Mouse (Mus musculus) forebrain, embryonic 12.5 days (tissue): Measurements from ENCODE around the gene Med13l. TPM values are rescaled to one million over a fixed set of nuclear protein-coding genes. Genes with fewer than 3 reads are reported as not detected.
A peak's percentile ranks its signal among the peaks of the same experiment; 100 is the strongest.

Experiments
- ATAC-seq: fragments of 200-750 bp; cut with Nextera tagmentation; 2 replicates; pipeline ENCODE4 v1.8.0; 2017; ENCODE audit warnings: moderate TSS enrichment; ENCODE audit not compliant: low FRiP score
- H3K27ac ChIP-seq: fragments of 300-500 bp; sonication (generic); 2 replicates; pipeline ENCODE4 v1.5.1; 2016; ENCODE audit warnings: mild to moderate bottlenecking
- H3K27me3 ChIP-seq: fragments of 300-500 bp; sonication (generic); 2 replicates; pipeline ENCODE4 v1.6.1; 2016; ENCODE audit warnings: mild to moderate bottlenecking
- H3K36me3 ChIP-seq: fragments of 300-500 bp; sonication (generic); replicated peaks from 2 replicates; pipeline ENCODE4 v1.6.1; 2016; ENCODE audit warnings: mild to moderate bottlenecking
- H3K4me1 ChIP-seq: fragments of 300-500 bp; sonication (generic); 2 replicates; pipeline ENCODE4 v1.6.1; 2016
- H3K4me2 ChIP-seq: fragments of 300-500 bp; sonication (generic); 2 replicates; pipeline ENCODE4 v1.6.1; 2016; ENCODE audit warnings: mild to moderate bottlenecking, moderate library complexity
- H3K4me3 ChIP-seq: fragments of 300-500 bp; sonication (generic); replicated peaks from 2 replicates; pipeline ENCODE4 v1.5.1; 2016; ENCODE audit warnings: mild to moderate bottlenecking
- H3K9ac ChIP-seq: fragments of 300-500 bp; sonication (generic); 2 replicates; pipeline ENCODE4 v1.6.1; 2016; ENCODE audit warnings: mild to moderate bottlenecking
- H3K9me3 ChIP-seq: fragments of 300-500 bp; sonication (generic); 2 replicates; pipeline ENCODE4 v1.6.1; 2016
- WGBS: fragments of 180-500 bp; shearing (Covaris S2); methylation state at CpG from one replicate; pipeline ENCODE4 v1.1.7; 2016; 5-methylcytosine and 5-hydroxymethylcytosine counted together
- polyA plus RNA-seq: library from polyadenylated mRNA; unstranded; fragments of >200 nt; fragmentation: Nextera tagmentation; extraction: Ambion mirVana; gene quantifications from 2 replicates; pipeline ENCODE4 v1.2.1, GENCODE M21; 2016

Med13l gene
- polyA plus RNA-seq, 1 experiment from 2014 or later = 17.7 TPM

DNA sequence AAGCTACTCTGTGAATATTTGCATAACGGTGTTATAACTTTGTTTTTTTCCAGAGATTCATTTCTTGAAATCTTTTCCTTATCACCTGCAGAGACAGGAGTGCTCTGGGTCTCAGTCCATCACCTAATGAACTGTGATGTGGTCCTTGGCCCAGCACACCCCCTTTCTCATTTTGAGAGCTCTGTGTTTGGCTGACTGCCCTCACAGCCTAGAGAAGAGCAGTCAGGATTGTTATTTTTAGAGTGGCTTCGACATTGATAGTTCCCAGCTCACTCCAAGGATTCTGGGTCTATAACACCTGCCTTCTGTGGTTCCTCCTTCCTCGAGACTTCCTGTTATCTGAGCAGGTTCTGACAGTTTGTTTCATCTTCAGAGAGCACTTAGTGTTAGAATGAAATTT is 113.8 kb downstream of the Med13l start:
- Histone ChIP-seq H3K4me2 (peak overlapping the region; percentile 8; the same call in 1 of the 2 replicates), H3K27ac (no peak overlapping the region), H3K4me1 (peaks cover 59% of the 10 kb centered on the region), H3K36me3 (no peaks in the 10 kb centered on the region), H3K27me3 (peaks cover 6% of the 10 kb centered on the region; the same call in 1 of the 2 replicates), H3K4me3 (no peak overlapping the region), H3K9me3 (no peaks in the 10 kb centered on the region), H3K9ac (no peak overlapping the region)
- WGBS = 37% methylated on average over 3 of the region's 3 CpGs
- no peak for ATAC-seq

DNA sequence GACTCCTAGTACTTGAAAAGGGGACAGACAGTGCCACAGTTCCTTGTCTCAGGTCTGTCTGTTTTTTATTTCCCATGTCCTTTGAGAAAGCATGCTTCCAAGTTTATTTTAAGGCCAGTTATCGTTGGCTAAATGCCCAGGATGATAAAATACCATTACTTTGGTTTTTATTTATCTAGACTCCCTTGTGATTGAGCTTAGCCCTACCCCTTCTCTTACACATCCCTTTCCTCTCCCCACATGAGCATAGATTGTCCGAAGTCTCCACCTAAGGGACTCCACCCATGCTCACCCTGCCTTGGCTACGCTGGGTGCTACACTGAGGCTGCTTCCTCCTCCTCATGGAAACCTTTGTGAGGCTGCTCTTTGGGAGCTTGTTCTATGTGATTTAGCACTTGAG is 115.2 kb downstream of the Med13l start:
- Histone ChIP-seq H3K9me3 (no peaks in the 10 kb centered on the region), H3K36me3 (no peaks in the 10 kb centered on the region; the same call in 1 of the 2 replicates), H3K27ac (no peak overlapping the region), H3K27me3 (peaks cover 6% of the 10 kb centered on the region; the same call in 1 of the 2 replicates), H3K9ac (no peak overlapping the region), H3K4me1 (peaks cover 52% of the 10 kb centered on the region), H3K4me3 (no peak overlapping the region), H3K4me2 (no peak overlapping the region)
- ATAC-seq = no peak
- 86% methylated on average over 3 of the region's 3 CpGs for WGBS

DNA sequence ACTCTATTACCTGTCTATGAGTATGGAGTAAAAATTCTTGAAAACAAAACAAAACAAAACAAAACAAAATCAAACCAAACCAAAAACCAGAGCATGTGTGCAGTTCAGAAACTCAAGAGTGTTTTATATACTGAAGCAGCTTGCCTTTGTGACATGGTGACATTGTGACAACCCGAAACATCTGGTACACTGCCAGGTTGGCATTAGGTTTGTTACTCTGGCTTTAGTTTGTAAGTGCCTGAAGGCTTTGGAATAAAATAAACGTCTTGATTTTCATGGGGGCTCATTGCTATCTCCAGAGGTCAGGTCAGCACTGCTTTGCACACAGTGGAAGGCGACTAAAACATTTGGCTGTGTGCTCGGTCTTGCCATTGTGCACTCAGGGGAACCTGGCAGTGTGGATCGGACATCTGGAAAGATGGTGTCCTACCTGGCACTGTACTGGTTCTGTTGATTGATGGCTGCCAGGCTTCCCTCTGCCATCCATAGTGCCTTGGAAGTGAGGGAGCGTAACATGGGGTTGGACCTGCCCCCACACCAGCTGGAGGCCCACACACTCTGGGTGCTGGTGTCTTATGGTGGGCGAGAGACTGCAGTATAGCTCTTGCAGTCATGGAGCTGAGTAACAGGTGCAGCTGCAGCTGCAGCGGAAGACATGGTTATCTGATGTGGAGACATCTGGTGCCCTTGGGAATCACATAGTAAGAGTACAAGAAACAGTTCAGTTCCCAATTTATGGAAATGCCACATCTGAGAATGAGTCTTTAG is 115.9 kb downstream of the Med13l start:
- H3K4me2 ChIP-seq = no peak overlapping the region
- no peak overlapping the region for H3K9ac ChIP-seq
- H3K27ac ChIP-seq = no peak overlapping the region
- no peaks in the 10 kb centered on the region; the same call in 1 of the 2 replicates for H3K36me3 ChIP-seq
- ATAC-seq = no peak
- 88% methylated on average over 8 of the region's 8 CpGs for WGBS
- H3K4me3 ChIP-seq = no peak overlapping the region
- no peaks in the 10 kb centered on the region for H3K9me3 ChIP-seq
- peaks cover 6% of the 10 kb centered on the region; the same call in 1 of the 2 replicates for H3K27me3 ChIP-seq
- H3K4me1 ChIP-seq = peaks cover 47% of the 10 kb centered on the region

DNA sequence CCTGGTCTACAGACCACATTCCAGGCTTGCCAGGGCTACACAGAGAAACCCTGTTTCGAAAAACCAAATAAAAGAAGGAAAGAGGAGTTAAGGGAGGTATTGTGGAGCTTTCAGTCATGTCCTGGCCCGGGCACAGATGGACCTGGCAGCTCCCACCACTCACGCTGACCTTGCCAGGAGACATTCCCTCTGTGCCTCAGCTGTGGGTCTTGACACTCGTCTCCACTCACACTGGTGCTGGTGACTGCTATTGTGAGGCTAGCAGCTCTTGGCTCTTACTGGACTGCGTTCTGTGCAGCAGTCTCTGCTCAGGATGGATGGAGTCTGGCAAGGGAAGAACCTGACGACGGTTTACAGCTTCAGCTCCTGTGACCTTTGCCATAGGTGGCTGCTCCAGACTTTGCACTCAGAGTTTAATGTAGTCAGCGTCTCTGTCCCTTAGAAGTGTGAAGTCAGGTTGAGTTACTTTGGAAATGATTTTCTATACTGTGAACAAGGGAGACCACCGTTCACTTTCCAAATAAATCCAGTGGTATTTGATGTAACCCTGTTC is 118.9 kb downstream of the Med13l start:
- no peak overlapping the region for H3K4me3 ChIP-seq
- peaks cover 6% of the 10 kb centered on the region; the same call in 1 of the 2 replicates for H3K27me3 ChIP-seq
- ATAC-seq = no peak
- H3K9me3 ChIP-seq = no peaks in the 10 kb centered on the region
- 77% methylated on average over 9 of the region's 9 CpGs for WGBS
- no peak overlapping the region for H3K27ac ChIP-seq
- peaks cover 9% of the 10 kb centered on the region for H3K36me3 ChIP-seq
- H3K4me2 ChIP-seq = no peak overlapping the region
- H3K9ac ChIP-seq = no peak overlapping the region
- peaks cover 16% of the 10 kb centered on the region for H3K4me1 ChIP-seq

DNA sequence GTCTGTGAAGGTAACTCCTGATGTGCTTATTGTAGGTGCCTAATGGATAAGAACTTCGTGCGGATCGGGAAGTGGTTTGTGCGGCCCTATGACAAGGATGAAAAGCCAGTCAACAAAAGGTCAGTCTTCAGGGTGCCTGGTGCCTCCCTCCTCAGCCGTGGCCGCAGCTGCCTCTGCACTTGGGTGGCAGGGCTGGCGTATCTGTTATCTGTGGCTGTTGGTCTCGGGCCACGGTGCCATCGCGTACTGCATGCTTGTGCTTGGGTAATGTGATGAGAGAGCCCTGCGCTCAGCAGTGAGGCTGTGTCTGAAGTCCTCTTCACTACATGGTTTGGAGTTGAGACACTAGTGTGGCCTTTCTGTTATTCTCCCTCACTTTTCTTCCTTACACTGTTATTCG is 120.4 kb downstream of the Med13l start:
- WGBS = 91% methylated on average over 13 of the region's 13 CpGs
- no peak for ATAC-seq
- Histone ChIP-seq H3K4me2 (no peak overlapping the region), H3K27ac (no peak overlapping the region), H3K9ac (no peak overlapping the region), H3K36me3 (peaks cover 9% of the 10 kb centered on the region), H3K4me3 (no peak overlapping the region), H3K27me3 (no peaks in the 10 kb centered on the region; the same call in 1 of the 2 replicates), H3K4me1 (peaks cover 11% of the 10 kb centered on the region), H3K9me3 (no peaks in the 10 kb centered on the region)

DNA sequence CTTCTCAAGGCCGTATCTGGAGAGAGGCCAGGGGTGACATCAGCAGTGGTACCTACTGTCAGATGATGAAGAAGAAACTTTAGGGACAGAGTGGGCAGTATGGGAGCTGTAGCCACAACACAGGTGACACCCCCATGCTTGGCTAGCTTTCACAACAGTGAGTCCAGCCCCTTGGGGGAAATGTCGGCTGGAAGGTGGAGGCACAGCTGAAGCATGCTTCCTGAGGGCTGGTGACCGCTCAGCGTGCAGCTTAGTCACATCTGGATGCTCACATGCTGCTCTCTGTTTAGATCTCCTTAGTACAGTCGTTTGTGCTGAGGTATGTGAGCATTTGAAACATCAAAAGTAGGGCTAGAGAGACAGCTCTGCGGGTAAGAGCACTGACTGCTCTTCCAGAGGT is 121.5 kb downstream of the Med13l start:
- Histone ChIP-seq H3K4me1 (peaks cover 18% of the 10 kb centered on the region), H3K4me2 (no peak overlapping the region), H3K27ac (no peak overlapping the region), H3K9me3 (no peaks in the 10 kb centered on the region), H3K9ac (no peak overlapping the region), H3K36me3 (peaks cover 9% of the 10 kb centered on the region), H3K27me3 (no peaks in the 10 kb centered on the region; the same call in 1 of the 2 replicates), H3K4me3 (no peak overlapping the region)
- ATAC-seq = no peak
- WGBS = 96% methylated on average over 6 of the region's 6 CpGs

DNA sequence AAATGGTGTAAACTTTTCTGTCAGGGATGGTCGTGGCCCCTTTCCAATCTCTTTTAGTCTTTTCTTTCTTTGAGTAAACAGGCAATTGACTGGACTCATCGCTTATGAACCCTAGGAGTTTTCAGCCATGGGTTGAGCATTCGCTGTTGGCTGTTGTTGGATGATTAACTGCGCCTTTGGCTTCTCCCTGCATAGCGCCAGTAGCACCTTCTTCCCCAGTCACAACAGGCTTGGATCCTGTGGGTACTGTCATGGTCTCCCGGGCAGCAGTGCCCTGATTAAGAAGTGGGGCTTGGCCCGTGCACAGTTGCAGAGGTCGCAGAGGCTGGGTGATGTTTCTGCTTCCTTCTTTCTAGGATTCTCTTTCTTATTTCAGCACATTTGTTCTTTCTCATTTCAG is 124.7 kb downstream of the Med13l start:
- H3K9ac ChIP-seq = no peak overlapping the region
- no peak overlapping the region for H3K4me2 ChIP-seq
- peaks cover 9% of the 10 kb centered on the region for H3K36me3 ChIP-seq
- no peak overlapping the region for H3K4me3 ChIP-seq
- H3K4me1 ChIP-seq = peaks cover 26% of the 10 kb centered on the region
- no peak overlapping the region for H3K27ac ChIP-seq
- no peak for ATAC-seq
- H3K27me3 ChIP-seq = no peaks in the 10 kb centered on the region
- WGBS = 86% methylated on average over 8 of the region's 8 CpGs
- no peaks in the 10 kb centered on the region for H3K9me3 ChIP-seq

DNA sequence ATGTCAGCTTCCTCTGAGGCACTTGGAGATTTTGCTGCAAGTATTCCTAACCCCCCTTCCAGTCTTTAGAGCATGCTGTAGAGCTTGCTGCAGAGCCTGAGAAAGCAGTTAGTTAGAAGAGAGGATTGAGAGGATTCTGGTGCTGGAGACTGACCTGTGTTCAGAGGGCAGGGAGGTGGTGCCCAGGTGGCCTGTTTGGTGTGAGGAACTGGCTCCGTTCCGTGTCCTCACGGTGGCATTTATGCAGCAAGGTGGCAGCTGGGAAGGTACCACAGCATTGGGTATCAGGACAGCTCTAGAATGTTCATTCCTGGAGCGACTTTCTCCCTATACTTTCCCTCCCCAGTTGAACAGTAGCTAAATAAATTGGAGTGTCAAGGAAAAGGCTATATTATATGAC is 125.5 kb downstream of the Med13l start:
- Histone ChIP-seq H3K36me3 (peaks cover 9% of the 10 kb centered on the region; the same call in 1 of the 2 replicates), H3K4me3 (no peak overlapping the region), H3K27ac (no peak overlapping the region), H3K9me3 (no peaks in the 10 kb centered on the region), H3K9ac (no peak overlapping the region), H3K27me3 (no peaks in the 10 kb centered on the region), H3K4me1 (peaks cover 26% of the 10 kb centered on the region), H3K4me2 (no peak overlapping the region)
- ATAC-seq = no peak
- WGBS = 92% methylated on average over 4 of the region's 4 CpGs

DNA sequence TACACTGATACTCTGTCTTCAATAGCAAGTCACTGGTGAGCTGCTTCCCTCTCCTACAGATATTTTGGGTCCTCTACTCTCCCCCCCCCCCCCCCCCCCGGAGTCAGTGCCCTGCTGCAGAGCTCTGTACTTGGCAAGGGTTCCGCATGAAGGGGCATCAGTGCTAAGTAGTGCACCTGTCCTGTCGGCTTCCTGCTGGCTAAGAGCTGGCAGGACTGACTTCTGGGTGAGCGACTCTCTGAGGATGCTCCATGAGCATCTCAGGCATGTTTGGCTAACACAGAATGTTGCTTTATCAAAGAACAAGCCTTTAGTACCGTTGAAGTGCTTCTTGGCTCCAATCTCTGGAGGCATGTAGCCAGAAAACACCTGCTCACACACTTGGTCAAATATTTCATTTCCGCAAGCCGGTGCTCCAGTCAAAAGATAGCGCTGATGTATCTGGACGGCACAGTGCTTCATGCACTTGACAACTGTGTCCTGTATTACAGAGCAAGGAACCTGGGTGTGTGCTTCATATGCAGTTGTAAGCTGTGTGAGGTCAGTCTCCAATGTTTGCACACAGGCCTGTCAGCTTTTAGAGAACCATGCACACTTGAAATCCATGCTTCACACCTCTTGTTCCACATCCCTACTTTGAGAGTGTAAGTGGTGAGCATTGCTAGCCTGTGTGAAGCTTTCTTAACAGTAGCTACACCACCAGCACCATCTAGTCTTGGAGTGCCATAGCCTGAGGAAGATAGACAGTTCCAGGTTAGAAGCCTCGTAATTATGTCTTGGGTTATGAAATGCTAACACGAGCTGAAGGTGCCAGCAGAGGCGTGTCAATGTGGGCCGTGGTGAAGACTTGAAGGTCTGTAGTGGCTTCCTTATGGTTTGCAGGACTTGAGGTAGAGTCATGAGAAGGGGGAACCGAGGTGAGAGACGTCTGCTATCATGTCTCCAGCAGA is 128.7 kb downstream of the Med13l start:
- H3K4me3 ChIP-seq = no peak overlapping the region
- H3K27me3 ChIP-seq = no peaks in the 10 kb centered on the region
- peaks cover 35% of the 10 kb centered on the region for H3K4me1 ChIP-seq
- H3K27ac ChIP-seq = no peak overlapping the region
- no peak overlapping the region for H3K9ac ChIP-seq
- H3K9me3 ChIP-seq = no peaks in the 10 kb centered on the region
- no peaks in the 10 kb centered on the region for H3K36me3 ChIP-seq
- 86% methylated on average over 14 of the region's 15 CpGs for WGBS
- no peak overlapping the region for H3K4me2 ChIP-seq
- ATAC-seq = no peak

DNA sequence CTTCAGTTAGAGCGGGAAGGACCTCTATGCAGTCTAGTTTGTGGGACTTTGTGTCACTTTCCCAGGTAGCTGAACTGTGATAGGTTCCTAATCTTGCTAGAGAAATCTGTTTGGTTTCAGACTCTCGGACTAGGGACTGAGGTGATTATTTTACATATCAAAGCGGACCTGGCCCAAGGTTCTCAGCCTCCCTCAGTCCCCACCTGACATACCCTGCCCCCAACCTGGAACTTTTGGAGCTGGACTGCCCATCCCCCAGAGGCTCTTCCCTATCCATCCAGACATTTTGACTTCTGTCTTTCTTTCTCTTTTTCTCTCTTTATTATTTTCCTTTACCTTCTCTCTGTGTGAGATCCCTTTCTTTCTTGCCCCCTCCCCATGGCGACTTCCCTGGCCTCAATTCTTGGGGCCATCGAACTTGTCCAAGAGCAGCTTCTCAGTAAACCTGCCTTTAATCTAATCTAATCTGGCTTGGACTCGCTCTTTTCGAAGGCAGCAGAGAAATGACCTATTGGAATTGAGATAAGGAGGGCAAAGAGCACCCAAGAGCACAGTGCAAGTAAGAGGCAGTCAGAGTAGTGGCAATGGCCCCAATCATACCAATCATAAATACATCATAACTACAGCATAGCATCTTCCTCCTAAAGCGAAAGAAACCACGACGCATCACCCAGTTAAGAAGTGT is 130.7 kb downstream of the Med13l start:
- no peak overlapping the region for H3K27ac ChIP-seq
- 84% methylated on average over 10 of the region's 10 CpGs for WGBS
- no peaks in the 10 kb centered on the region for H3K9me3 ChIP-seq

DNA sequence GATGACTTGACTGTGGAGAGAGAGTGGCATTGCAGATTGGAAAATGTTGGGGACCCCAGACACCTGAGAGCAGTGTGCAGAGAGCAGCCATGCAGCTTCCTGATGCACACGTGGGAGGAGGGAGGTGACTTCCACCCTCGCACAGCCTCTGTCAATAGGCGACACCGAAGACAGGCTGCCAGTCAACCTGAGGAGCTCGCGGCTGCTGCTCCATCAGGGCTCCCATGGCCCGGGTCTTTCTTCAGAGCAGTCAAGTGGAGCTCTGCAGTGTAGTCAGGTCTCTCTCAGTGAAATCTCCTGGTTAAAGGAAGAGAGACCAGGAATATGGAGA is 131.2 kb downstream of the Med13l start:
- H3K9me3 ChIP-seq = no peaks in the 10 kb centered on the region
- no peaks in the 10 kb centered on the region for H3K27me3 ChIP-seq
- 43% methylated on average over 7 of the region's 7 CpGs for WGBS
- no peak overlapping the region for H3K4me2 ChIP-seq
- peaks cover 46% of the 10 kb centered on the region for H3K4me1 ChIP-seq
- no peak overlapping the region for H3K4me3 ChIP-seq
- H3K9ac ChIP-seq = no peak overlapping the region
- ATAC-seq = no peak
- H3K27ac ChIP-seq = no peak overlapping the region
- no peaks in the 10 kb centered on the region for H3K36me3 ChIP-seq

More for the DNA sequence above, 130.7 kb downstream of the Med13l start:
- Histone ChIP-seq H3K36me3 (no peaks in the 10 kb centered on the region), H3K4me2 (no peak overlapping the region), H3K4me3 (no peak overlapping the region), H3K9ac (no peak overlapping the region), H3K27me3 (no peaks in the 10 kb centered on the region), H3K4me1 (peaks cover 46% of the 10 kb centered on the region)
- ATAC-seq = no peak

DNA sequence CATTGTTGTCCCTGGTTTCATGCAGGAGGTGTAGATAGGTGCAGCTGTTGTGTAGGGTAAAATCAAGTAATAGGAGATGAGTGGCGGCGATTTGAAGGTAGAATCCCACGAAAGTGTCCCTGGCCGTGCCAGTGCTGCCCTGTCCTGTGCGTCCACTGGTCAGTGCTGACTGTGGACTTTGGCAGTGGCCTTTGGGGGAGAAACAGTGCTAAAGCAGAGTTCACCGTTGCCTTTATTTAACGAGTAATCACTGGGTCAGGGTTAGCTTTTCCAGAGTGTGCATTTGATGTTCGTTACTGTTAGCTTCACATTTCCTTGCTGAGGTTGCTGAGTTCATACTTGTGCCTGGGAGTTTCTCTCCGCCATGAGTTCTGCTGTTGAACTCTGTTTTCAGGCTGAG is 133.5 kb downstream of the Med13l start:
- H3K9me3 ChIP-seq = no peaks in the 10 kb centered on the region
- no peak overlapping the region for H3K27ac ChIP-seq
- 90% methylated on average over 9 of the region's 9 CpGs for WGBS
- no peak for ATAC-seq
- peaks cover 31% of the 10 kb centered on the region for H3K4me1 ChIP-seq
- H3K4me3 ChIP-seq = no peak overlapping the region
- H3K36me3 ChIP-seq = no peaks in the 10 kb centered on the region
- no peaks in the 10 kb centered on the region for H3K27me3 ChIP-seq
- no peak overlapping the region for H3K4me2 ChIP-seq
- no peak overlapping the region for H3K9ac ChIP-seq
